Mouse (Mus musculus) neural tube, embryonic 14.5 days (tissue): ENCODE measurements around the gene Eef1akmt3. TPM values are rescaled to one million over a fixed set of nuclear protein-coding genes. Genes with fewer than 3 reads are reported as not detected.

Experiments
- ATAC-seq: fragments of 200-750 bp; cut with Nextera tagmentation; 2 replicates; pipeline ENCODE4 v1.8.0; 2017; ENCODE audit warnings: low read depth, mild to moderate bottlenecking, moderate TSS enrichment, moderate library complexity
- H3K27ac ChIP-seq: fragments of 300-500 bp; sonication (generic); 2 replicates; pipeline ENCODE4 v1.5.1; 2014; ENCODE audit warnings: low read depth, mild to moderate bottlenecking, control low read depth, low read length, moderate library complexity, mixed read lengths
- H3K27me3 ChIP-seq: fragments of 300-500 bp; sonication (generic); 2 replicates; pipeline ENCODE4 v1.6.1; 2014; ENCODE audit warnings: low read length; ENCODE audit not compliant: control insufficient read depth, insufficient read depth
- H3K36me3 ChIP-seq: fragments of 300-500 bp; sonication (generic); 2 replicates; pipeline ENCODE4 v1.6.1; 2014; ENCODE audit warnings: low read length, mixed read lengths; ENCODE audit not compliant: control insufficient read depth, insufficient read depth
- H3K4me1 ChIP-seq: fragments of 300-500 bp; sonication (generic); 2 replicates; pipeline ENCODE4 v1.6.1; 2014; ENCODE audit warnings: low read length; ENCODE audit not compliant: control insufficient read depth, insufficient read depth
- H3K4me2 ChIP-seq: fragments of 300-500 bp; sonication (generic); 2 replicates; pipeline ENCODE4 v1.6.1; 2014; ENCODE audit warnings: mild to moderate bottlenecking, low read depth, low read length, control low read depth
- H3K4me3 ChIP-seq: fragments of 300-500 bp; sonication (generic); 2 replicates; pipeline ENCODE4 v1.5.1; 2014; ENCODE audit warnings: low read depth, low read length, control low read depth, mixed read lengths
- H3K9ac ChIP-seq: fragments of 300-500 bp; sonication (generic); replicated peaks from 2 replicates; pipeline ENCODE4 v1.6.1; 2014; ENCODE audit warnings: low read depth, mild to moderate bottlenecking, control low read depth, low read length, mixed read lengths
- H3K9me3 ChIP-seq: fragments of 300-500 bp; sonication (generic); 2 replicates; pipeline ENCODE4 v1.6.1; 2016; ENCODE audit warnings: low read length; ENCODE audit not compliant: control insufficient read depth
- WGBS: fragments of 180-500 bp; shearing (Covaris S2); extraction: QIAGEN DNeasy Blood & Tissue Kit; methylation state at CpG from one replicate; pipeline ENCODE4 v1.1.7; 2014; 5-methylcytosine and 5-hydroxymethylcytosine counted together
- polyA plus RNA-seq: library from polyadenylated mRNA; unstranded; fragments of >200 nt; fragmentation: Nextera tagmentation; extraction: Ambion mirVana; gene quantifications from 2 replicates; pipeline ENCODE4 v1.2.1, GENCODE M21; 2014

Eef1akmt3 gene
- polyA plus RNA-seq, 1 experiment from 2014 or later: 0.21 TPM

GRCm38 (mm10) chr10:127048608-127049394 lies 7.5 kb upstream of the Eef1akmt3 start:
- H3K4me3 ChIP-seq: no peak overlapping the region
- no peak for ATAC-seq
- H3K9me3 ChIP-seq: no peaks in the 10 kb centered on the region
- H3K36me3 ChIP-seq: no peaks in the 10 kb centered on the region
- H3K27me3 ChIP-seq: peaks cover 30% of the 10 kb centered on the region
- no peak overlapping the region for H3K4me2 ChIP-seq
- no peaks in the 10 kb centered on the region for H3K4me1 ChIP-seq
- no peak overlapping the region for H3K9ac ChIP-seq
- H3K27ac ChIP-seq: no peak overlapping the region
- 4% methylated on average over 35 of the region's 35 CpGs for WGBS

DNA sequence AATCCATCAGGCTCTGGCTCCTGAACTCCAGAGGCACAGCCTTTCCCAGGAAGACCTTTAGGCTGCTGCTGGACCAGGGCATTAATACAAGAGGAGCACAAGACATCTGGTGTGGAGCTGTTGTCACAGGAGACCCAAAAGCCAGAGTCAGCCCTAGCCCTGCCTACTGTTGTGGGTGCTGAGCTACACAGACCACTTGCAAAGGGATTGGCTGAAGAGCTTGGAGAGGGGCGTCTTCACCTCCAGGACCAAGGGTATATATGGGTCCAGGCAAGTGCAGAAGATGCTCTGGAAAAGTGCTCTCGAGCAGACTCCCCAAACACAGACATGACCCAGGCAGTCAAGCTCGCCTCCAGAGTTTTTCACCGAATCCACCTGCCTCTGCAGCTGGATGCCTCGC lies 6.6 kb upstream of the Eef1akmt3 start, which contains the start of gene Cyp27b1:
Gene Cyp27b1 (plus strand): TSS at position 297 of the 400 bp plus-strand sequence.
- 35% methylated on average over 5 of the region's 5 CpGs for WGBS
- H3K4me2 ChIP-seq: no peak within 1 kb of the TSS
- H3K36me3 ChIP-seq: no peaks in the 10 kb centered on the region
- ATAC-seq: no peak
- H3K9me3 ChIP-seq: no peaks in the 10 kb centered on the region
- H3K27me3 ChIP-seq: peaks cover 30% of the 10 kb centered on the region
- H3K4me1 ChIP-seq: no peaks in the 10 kb centered on the region
- no peak within 1 kb of the TSS for H3K27ac ChIP-seq
- no peak within 1 kb of the TSS for H3K9ac ChIP-seq
- H3K4me3 ChIP-seq: no peak within 1 kb of the TSS

DNA sequence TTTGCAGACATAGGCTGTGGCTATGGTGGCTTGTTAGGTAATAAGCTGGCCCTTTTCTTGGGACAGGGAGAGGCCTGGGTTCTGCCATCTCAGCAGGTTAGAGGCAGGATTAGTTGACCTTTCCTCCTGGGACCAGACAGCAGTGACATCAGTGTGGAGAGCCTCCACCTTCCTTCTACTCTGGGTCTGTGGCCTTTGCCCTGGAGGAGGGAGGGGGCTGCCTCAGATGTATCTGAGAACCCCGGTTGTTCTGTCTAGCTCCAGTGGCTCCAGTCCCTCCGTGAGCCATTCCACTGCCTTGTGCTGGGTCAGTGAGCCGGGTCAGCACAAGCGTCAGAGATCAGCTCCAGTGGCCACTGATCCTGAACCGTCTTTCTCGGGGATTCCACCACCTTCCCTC lies 1.9 kb upstream of the Eef1akmt3 start:
- ATAC-seq: no peak
- peaks cover 12% of the 10 kb centered on the region; the same call in 1 of the 2 replicates for H3K4me1 ChIP-seq
- no peak overlapping the region for H3K27ac ChIP-seq
- no peak overlapping the region; the same call in 1 of the 2 replicates for H3K4me3 ChIP-seq
- 92% methylated on average over 6 of the region's 6 CpGs for WGBS
- H3K9me3 ChIP-seq: no peaks in the 10 kb centered on the region
- peaks cover 10% of the 10 kb centered on the region; the same call in 1 of the 2 replicates for H3K27me3 ChIP-seq
- no peak overlapping the region for H3K9ac ChIP-seq
- H3K4me2 ChIP-seq: no peak overlapping the region
- no peaks in the 10 kb centered on the region for H3K36me3 ChIP-seq

GRCm38 (mm10) chr10:127042468-127043115 lies 1.3 kb upstream of the Eef1akmt3 start:
- peak overlapping the region; percentile 57; the same call in 1 of the 2 replicates for H3K9ac ChIP-seq
- peaks cover 6% of the 10 kb centered on the region; the same call in 1 of the 2 replicates for H3K27me3 ChIP-seq
- peaks cover 12% of the 10 kb centered on the region; the same call in 1 of the 2 replicates for H3K4me1 ChIP-seq
- no peaks in the 10 kb centered on the region for H3K9me3 ChIP-seq
- WGBS: 14% methylated on average over 5 of the region's 5 CpGs
- peak overlapping the region; percentile 81 for H3K4me3 ChIP-seq
- no peak overlapping the region for H3K27ac ChIP-seq
- peak overlapping the region; percentile 97 for H3K4me2 ChIP-seq
- no peaks in the 10 kb centered on the region for H3K36me3 ChIP-seq
- ATAC-seq: 0 out of 2 replicates have a peak, but pooled peaks have one; percentile 3

DNA sequence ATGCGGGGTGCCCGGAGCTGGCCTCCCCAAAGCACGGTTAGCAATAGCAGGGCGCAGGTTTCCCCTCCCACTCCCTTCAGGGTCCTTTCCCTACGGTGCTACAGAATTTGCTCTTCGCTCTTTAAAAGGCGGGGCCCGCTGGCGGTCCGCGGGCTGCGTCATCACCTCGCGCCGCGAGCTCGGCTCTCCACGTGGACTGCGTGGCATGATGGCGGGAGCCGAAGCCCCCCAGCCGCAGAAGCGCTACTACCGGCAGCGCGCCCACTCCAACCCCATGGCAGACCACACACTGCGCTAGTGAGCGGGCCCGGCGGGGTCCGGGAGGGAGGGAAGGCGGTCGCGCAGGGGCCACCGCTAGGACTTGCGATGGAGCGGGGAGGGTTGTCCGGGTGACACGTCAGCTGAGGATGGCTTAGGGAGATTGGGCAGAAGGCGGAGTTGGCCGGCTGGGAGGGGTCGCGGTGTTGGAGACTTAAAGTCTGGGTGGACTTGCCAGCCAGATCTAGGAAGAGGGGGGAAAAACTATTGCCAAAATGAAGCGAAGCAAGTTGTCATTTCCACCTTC lies 543 bp upstream of the Eef1akmt3 start:
- Histone ChIP-seq H3K9ac (peak overlapping the region; percentile 57), H3K36me3 (no peaks in the 10 kb centered on the region), H3K9me3 (no peaks in the 10 kb centered on the region), H3K27me3 (peaks cover 4% of the 10 kb centered on the region; the same call in 1 of the 2 replicates), H3K4me3 (peak overlapping the region; percentile 81), H3K27ac (no peak overlapping the region), H3K4me2 (peak overlapping the region; percentile 97), H3K4me1 (peaks cover 12% of the 10 kb centered on the region; the same call in 1 of the 2 replicates)
- peak; percentile 85 for ATAC-seq
- under 1% methylated on average over 44 of the region's 44 CpGs for WGBS

GRCm38 (mm10) chr10:127040569-127041214 lies 621 bp downstream of the Eef1akmt3 start:
- WGBS: 2% methylated on average over 20 of the region's 20 CpGs
- Histone ChIP-seq H3K27me3 (peaks cover 4% of the 10 kb centered on the region; the same call in 1 of the 2 replicates), H3K27ac (no peak overlapping the region), H3K4me1 (peaks cover 12% of the 10 kb centered on the region; the same call in 1 of the 2 replicates), H3K4me2 (peak overlapping the region; percentile 97), H3K9ac (peak overlapping the region; percentile 57), H3K36me3 (no peaks in the 10 kb centered on the region), H3K9me3 (no peaks in the 10 kb centered on the region), H3K4me3 (peak overlapping the region; percentile 81)
- peak; percentile 38; the same call in 1 of the 2 replicates for ATAC-seq

- Histone ChIP-seq H3K4me1 (peaks cover 9% of the 10 kb centered on the region; the same call in 1 of the 2 replicates), H3K9ac (no peak overlapping the region), H3K36me3 (no peaks in the 10 kb centered on the region), H3K9me3 (no peaks in the 10 kb centered on the region), H3K27me3 (peaks cover 4% of the 10 kb centered on the region; the same call in 1 of the 2 replicates), H3K4me3 (no peak overlapping the region), H3K4me2 (no peak overlapping the region), H3K27ac (no peak overlapping the region)
- WGBS: 67% methylated on average over 12 of the region's 12 CpGs
- no peak for ATAC-seq
Observed at GRCm38 (mm10) chr10:127037641-127038040, 3.7 kb downstream of the Eef1akmt3 start.

DNA sequence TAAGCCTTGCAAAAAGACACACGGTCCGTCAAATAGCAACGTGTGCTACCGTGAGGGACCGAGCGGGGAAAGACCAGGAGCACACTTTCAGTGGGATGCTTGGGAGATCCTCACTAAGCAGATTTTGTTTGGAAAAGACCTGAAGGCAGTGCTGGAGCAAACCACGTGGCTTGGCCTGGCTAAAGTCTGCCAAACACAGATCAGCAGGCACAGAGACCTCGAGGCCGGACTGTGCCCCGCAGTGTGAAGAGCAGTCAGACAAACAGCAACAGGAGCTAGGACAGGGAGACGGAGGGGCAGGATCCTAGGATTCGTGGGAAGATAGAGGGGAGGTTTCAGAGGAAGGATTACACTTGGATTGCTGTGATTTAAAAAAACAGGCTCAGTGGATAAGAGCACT lies 5.0 kb downstream of the Eef1akmt3 start:
- Histone ChIP-seq H3K27ac (no peak overlapping the region), H3K9ac (no peak overlapping the region), H3K4me2 (no peak overlapping the region), H3K27me3 (peaks cover 4% of the 10 kb centered on the region; the same call in 1 of the 2 replicates), H3K36me3 (no peaks in the 10 kb centered on the region), H3K9me3 (no peaks in the 10 kb centered on the region), H3K4me1 (peaks cover 3% of the 10 kb centered on the region; the same call in 1 of the 2 replicates), H3K4me3 (no peak overlapping the region)
- ATAC-seq: no peak
- 86% methylated on average over 12 of the region's 12 CpGs for WGBS
